Mouse (Mus musculus) ES-Bruce4 (cell line): ENCODE results near the gene Galnt3.

Experiments
- CTCF ChIP-seq: IDR thresholded peaks from one replicate; pipeline ENCODE4 v1.8.1; 2011; ENCODE audit warnings: low read depth, low read length
- EP300 ChIP-seq: IDR thresholded peaks from 2 replicates; pipeline ENCODE4 v1.6.1; 2011; ENCODE audit warnings: low read depth, low read length; ENCODE audit not compliant: insufficient read depth

DNA sequence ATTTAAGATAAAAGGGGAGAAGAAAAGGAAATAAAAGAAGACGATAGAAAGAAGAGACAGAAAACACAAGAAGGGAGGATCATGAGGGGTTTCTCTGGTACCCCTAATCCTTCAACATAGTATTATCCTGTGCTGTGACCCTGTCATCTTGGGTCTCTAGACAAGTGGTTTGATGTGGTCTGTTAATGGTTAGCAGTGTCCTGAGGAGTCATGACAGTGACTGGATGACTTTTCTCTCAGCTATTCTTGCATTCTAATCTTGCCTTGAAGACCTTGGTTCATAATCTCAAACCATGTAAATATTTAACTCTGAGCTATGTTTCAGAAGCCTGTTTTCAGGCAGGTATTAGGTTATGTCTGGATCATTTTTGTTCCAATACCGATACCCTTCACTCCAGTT is 17.9 kb upstream of the Galnt3 start:
- TF ChIP-seq CTCF (no peak), EP300 (no peak)
